Comparison of ENCODE assay signal across 8 mouse cellular contexts in the genomic region with DNA sequence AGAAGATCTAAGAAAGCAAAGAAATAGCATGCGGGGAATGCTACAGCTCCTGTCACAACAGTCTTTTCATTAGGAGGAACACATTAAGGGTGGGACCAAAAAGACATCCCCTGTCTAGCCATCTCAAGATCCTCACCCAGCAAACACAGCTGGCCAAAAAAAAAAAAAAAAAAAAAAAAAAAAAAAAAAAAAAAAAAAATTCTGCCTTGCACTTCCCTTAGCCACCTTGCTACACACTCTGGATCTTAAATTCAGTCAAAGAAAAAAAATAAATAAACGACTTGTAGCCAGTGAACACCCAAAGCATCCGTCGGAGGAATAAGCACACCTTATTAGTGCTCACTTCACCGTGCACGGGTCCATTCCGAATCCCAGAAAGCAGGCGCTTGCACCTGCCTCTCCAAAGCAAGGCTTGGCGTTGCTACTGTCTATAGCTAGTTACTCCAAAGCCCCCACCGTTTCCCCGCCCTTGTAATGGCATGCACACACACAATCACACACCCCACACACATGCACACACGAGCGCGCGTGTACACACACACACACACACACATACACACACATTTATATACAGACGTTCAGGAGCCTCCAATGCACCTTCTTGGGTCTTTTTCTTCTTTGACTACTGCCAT.
DNase-seq lines count a peak whose midpoint lies in the region; ATAC-seq and TF ChIP-seq lines count a peak whose summit lies in the region.

No protein-coding gene starts in this region.

- DNase-seq in heart, postnatal 4 days: no peak
- no peak for DNase-seq in ES-E14 (ENCODE audit: low read depth, low spot score)
- DNase-seq in thymus, adult 18-20 months: no peak
- no peak for DNase-seq in spleen, adult 18-20 months
- DNase-seq in thymus, postnatal 10 days (ENCODE audit: low spot score in 2 of 2): no peak

- no peaks in the 10 kb centered on the region for H3K27me3 ChIP-seq in heart, embryonic 12.5 days (replicated peaks)
- no peaks in the 10 kb centered on the region for H3K27me3 ChIP-seq in forebrain, embryonic 12.5 days
- peaks cover 2% of the 10 kb centered on the region; the same call in 1 of the 2 replicates for H3K27me3 ChIP-seq in liver, embryonic 16.5 days (ENCODE audit: control insufficient read depth, insufficient read depth, low read depth, low read length)

- H3K4me3 ChIP-seq in heart, embryonic 12.5 days: peak overlapping the region; percentile 39
- H3K4me3 ChIP-seq in ES-E14 (ENCODE audit: insufficient read depth in 1 of 2, low read depth in 1 of 2, low read length in 2 of 2, poor library complexity in 1 of 2, severe bottlenecking in 1 of 2): peak overlapping the region; percentile 32
- H3K4me3 ChIP-seq in forebrain, embryonic 12.5 days (replicated peaks): peak overlapping the region; percentile 46
- no peak overlapping the region for H3K4me3 ChIP-seq in liver, embryonic 16.5 days (ENCODE audit: low read depth, low read length)

- peak overlapping the region; percentile 27; the same call in 1 of the 2 replicates for H3K9ac ChIP-seq in heart, embryonic 12.5 days
- no peak overlapping the region for H3K9ac ChIP-seq in ES-E14 (ENCODE audit: insufficient read depth, low read depth, low read length, poor library complexity, severe bottlenecking)
- H3K9ac ChIP-seq in forebrain, embryonic 12.5 days: peak overlapping the region; percentile 55
- no peak overlapping the region for H3K9ac ChIP-seq in liver, embryonic 16.5 days (ENCODE audit: low read depth, low read length)

- H3K36me3 ChIP-seq in heart, embryonic 12.5 days: no peaks in the 10 kb centered on the region
- H3K36me3 ChIP-seq in ES-E14 (ENCODE audit: control insufficient read depth, insufficient read depth, low read length, poor library complexity, severe bottlenecking): no peaks in the 10 kb centered on the region
- H3K36me3 ChIP-seq in forebrain, embryonic 12.5 days (replicated peaks): no peaks in the 10 kb centered on the region
- no peaks in the 10 kb centered on the region for H3K36me3 ChIP-seq in liver, embryonic 16.5 days (ENCODE audit: control insufficient read depth, insufficient read depth)

- no peak overlapping the region for H3K27ac ChIP-seq in heart, embryonic 12.5 days (ENCODE audit: poor library complexity, severe bottlenecking)
- no peak overlapping the region for H3K27ac ChIP-seq in ES-E14 (ENCODE audit: insufficient read depth, low read depth, low read length, poor library complexity, severe bottlenecking)
- H3K27ac ChIP-seq in forebrain, embryonic 12.5 days: peak overlapping the region; percentile 81
- H3K27ac ChIP-seq in liver, embryonic 16.5 days (ENCODE audit: low read length): no peak overlapping the region

- in situ Hi-C loops in ES-E14 (cut with MboI; ENCODE audit: low sequenced_read_pairs in 2 of 2, unreplicated experiment in 2 of 2): no loop called here

- ATAC-seq in heart, embryonic 12.5 days (ENCODE audit: insufficient number of reproducible peaks, low FRiP score): no peak
- ATAC-seq in forebrain, embryonic 12.5 days (ENCODE audit: low FRiP score): peak; percentile 65
- no peak for ATAC-seq in liver, embryonic 16.5 days (ENCODE audit: low read depth)

- H3K9me3 ChIP-seq in heart, embryonic 12.5 days (replicated peaks): no peaks in the 10 kb centered on the region
- no peaks in the 10 kb centered on the region for H3K9me3 ChIP-seq in ES-E14 (ENCODE audit: control insufficient read depth, insufficient read depth, low read depth, low read length)
- H3K9me3 ChIP-seq in forebrain, embryonic 12.5 days: no peaks in the 10 kb centered on the region
- no peaks in the 10 kb centered on the region for H3K9me3 ChIP-seq in liver, embryonic 16.5 days (replicated peaks; ENCODE audit: control insufficient read depth, low read length)

- 19% methylated on average over 16 of the region's 16 CpGs for WGBS in heart, embryonic 12.5 days
- 2% methylated on average over 16 of the region's 16 CpGs for WGBS in forebrain, embryonic 12.5 days
- 14% methylated on average over 16 of the region's 16 CpGs for WGBS in liver, embryonic 16.5 days (ENCODE audit: insufficient replicate concordance)

- H3K4me1 ChIP-seq in heart, embryonic 12.5 days (replicated peaks): peaks cover 9% of the 10 kb centered on the region
- H3K4me1 ChIP-seq in ES-E14 (ENCODE audit: control insufficient read depth in 2 of 2, insufficient read depth in 2 of 2, low read length in 2 of 2, poor library complexity in 1 of 2): peaks cover 5 to 7% of the 10 kb centered on the region in 2 experiments
- peaks cover 24% of the 10 kb centered on the region for H3K4me1 ChIP-seq in forebrain, embryonic 12.5 days
- H3K4me1 ChIP-seq in liver, embryonic 16.5 days (ENCODE audit: control insufficient read depth, low read depth, low read length): no peaks in the 10 kb centered on the region

- H3K4me2 ChIP-seq in heart, embryonic 12.5 days: peak overlapping the region; percentile 83
- H3K4me2 ChIP-seq in forebrain, embryonic 12.5 days: peak overlapping the region; percentile 60
- H3K4me2 ChIP-seq in liver, embryonic 16.5 days (ENCODE audit: low read depth, low read length): 0 out of 2 replicates have a peak overlapping the region, but pooled peaks have one; percentile 20

TF ChIP-seq in ES-E14, 5 proteins besides CTCF, POLR2A, EP300 and RAD21:
- no peak for TF ChIP-seq HCFC1 (IDR thresholded peaks at IDR 0.05; ENCODE audit: borderline replicate concordance, insufficient read depth, low read length)
- no peak for TF ChIP-seq MAFK (IDR thresholded peaks at IDR 0.05; ENCODE audit: insufficient read depth, low read depth, low read length)
- no peak for TF ChIP-seq ZC3H11A (IDR thresholded peaks at IDR 0.05; ENCODE audit: borderline replicate concordance, low read depth, low read length)
- no peak for TF ChIP-seq CHD2 (IDR thresholded peaks at IDR 0.05; ENCODE audit: low read depth, low read length)
- no peak for TF ChIP-seq ZNF384 (IDR thresholded peaks at IDR 0.05; ENCODE audit: low read depth, low read length)

Comparison
In these comparisons a context has a peak if more than half of its experiments do, and no peak if none do; other contexts are left out.
1. H3K4me2 ChIP-seq: peak in every context shown above with its lines; median percentile 83 in heart, embryonic 12.5 days; 60 in forebrain, embryonic 12.5 days; 20 in liver, embryonic 16.5 days.
2. H3K9ac ChIP-seq: peak in heart, embryonic 12.5 days (single experiment) and forebrain, embryonic 12.5 days (single experiment); none in ES-E14 (single experiment) and liver, embryonic 16.5 days (single experiment).